28 mouse cellular contexts compared by ENCODE assay signal in genomic region chr14:60194606-60195005, GRCm38 (mm10). TPM values are rescaled to one million over a fixed set of nuclear protein-coding genes. Genes with fewer than 3 reads are reported as not detected.
DNase-seq lines count a peak whose midpoint lies in the region; ATAC-seq and TF ChIP-seq lines count a peak whose summit lies in the region.
"Had no signal": no experiment of that assay in that cellular context is flagged by ENCODE, and none has a peak within 500 bp of the region (broad histone marks: within the 10 kb centered on the region; RNA-seq: fewer than 3 reads in every experiment).

No protein-coding gene starts in this region.

- H3K27ac ChIP-seq in limb, embryonic 10.5 days, result no peak overlapping the region
- H3K27ac ChIP-seq in left cerebral cortex, adult 2 months, result no peak overlapping the region
- H3K27ac ChIP-seq: embryonic facial prominence, embryonic 13.5 days; embryonic facial prominence, embryonic 15.5 days; forebrain, embryonic 13.5 days; forebrain, embryonic 15.5 days had no signal

- TF ChIP-seq CTCF in left cerebral cortex, adult 2 months (IDR thresholded peaks at IDR 0.05), result no peak

- H3K9me3 ChIP-seq in limb, embryonic 10.5 days (replicated peaks), result no peaks in the 10 kb centered on the region
- H3K9me3 ChIP-seq: embryonic facial prominence, embryonic 13.5 days; embryonic facial prominence, embryonic 15.5 days; forebrain, embryonic 15.5 days had no signal

- DNase-seq in 416B (ENCODE audit: low read depth), result peak; percentile 47
- peak; percentile 80 for DNase-seq in MEL-GATA-1-ER (ENCODE audit: extremely low read depth, low read depth)
- DNase-seq in limb, embryonic 10.5 days (ENCODE audit: low spot score), result no peak
- no peak for DNase-seq in left cerebral cortex, adult 2 months (ENCODE audit: extremely low spot score in 1 of 2, low spot score in 2 of 2)
- DNase-seq in MN1 (ENCODE audit: low spot score), result no peak
- no peak for DNase-seq in right cerebral cortex, postnatal 4 days
- DNase-seq: adrenal gland, adult 8-10 months; adrenal gland, postnatal 14 days; adrenal gland, postnatal 36 days; cerebellum, adult 11-12 months; cerebellum, adult 2 months; cerebellum, adult 9-10 months; cerebellum, postnatal 10 days; embryo, embryonic 11 days; forebrain, postnatal 0 days had no signal

- H3K4me3 ChIP-seq in limb, embryonic 10.5 days, result no peak overlapping the region
- no peak overlapping the region for H3K4me3 ChIP-seq in left cerebral cortex, adult 2 months
- H3K4me3 ChIP-seq: embryonic facial prominence, embryonic 13.5 days; embryonic facial prominence, embryonic 15.5 days; forebrain, embryonic 13.5 days; forebrain, embryonic 15.5 days had no signal

- peak; percentile 48 for ATAC-seq in granulocyte monocyte progenitor cell, adult 5-6 weeks (replicated peaks; ENCODE audit: poor library complexity, severe bottlenecking)
- ATAC-seq in megakaryocyte, adult 5-6 weeks (ENCODE audit: poor library complexity, severe bottlenecking), result peak; percentile 57; the same call in 1 of the 2 replicates
- ATAC-seq: activated CD4-positive, CD25-positive, alpha-beta regulatory T cell, adult 4 months; forebrain, embryonic 13.5 days; forebrain, embryonic 15.5 days; forebrain, postnatal 0 days; Patski had no signal

- H3K27me3 ChIP-seq in limb, embryonic 10.5 days (ENCODE audit: low read depth, poor library complexity, severe bottlenecking), result no peaks in the 10 kb centered on the region
- H3K27me3 ChIP-seq: embryonic facial prominence, embryonic 13.5 days; embryonic facial prominence, embryonic 15.5 days; forebrain, embryonic 13.5 days; forebrain, embryonic 15.5 days had no signal

- no peaks in the 10 kb centered on the region for H3K4me1 ChIP-seq in limb, embryonic 10.5 days
- H3K4me1 ChIP-seq: embryonic facial prominence, embryonic 13.5 days; embryonic facial prominence, embryonic 15.5 days; forebrain, embryonic 13.5 days; forebrain, embryonic 15.5 days had no signal

- intact Hi-C loops in left cerebral cortex, adult 2 months (cut with DNase I), result no loop called here

- H3K36me3 ChIP-seq in limb, embryonic 10.5 days, result no peaks in the 10 kb centered on the region
- H3K36me3 ChIP-seq: embryonic facial prominence, embryonic 13.5 days; embryonic facial prominence, embryonic 15.5 days; forebrain, embryonic 15.5 days had no signal

- WGBS in limb, embryonic 10.5 days, result 75% methylated on average over 1 of the region's 1 CpGs

RNA-seq across cellular contexts. Expression of gene Atp8a2, which starts 2.4 kb away (rescaled TPM):
- total RNA-seq in granulocyte monocyte progenitor cell, adult 5-6 weeks (2014; fragmentation: Nextera tagmentation), result 0.21 and 1.3 TPM in 2 replicates
- total RNA-seq in granulocyte monocyte progenitor cell, adult 5-6 weeks (2017), result 0.56 and 1.3 TPM in 2 replicates
- total RNA-seq in megakaryocyte, adult 5-6 weeks (2015), result 0.20 and 0.41 TPM in 2 replicates
- 0.51 and 2.4 TPM in 2 replicates for total RNA-seq in megakaryocyte, adult 5-6 weeks (2017)
- polyA plus RNA-seq in limb, embryonic 10.5 days (2016; fragmentation: Nextera tagmentation; extraction: Ambion mirVana), result 0.64 and 2.8 TPM in 2 replicates
- total RNA-seq in left cerebral cortex, adult 2 months (2021), result 10 to 100 TPM; 72.2 to 76.0 TPM
- polyA plus RNA-seq: Patski had no signal

RNA-seq across cellular contexts. Expression of gene Nupl1, which starts 56.6 kb away (rescaled TPM):
- total RNA-seq in granulocyte monocyte progenitor cell, adult 5-6 weeks (2014; fragmentation: Nextera tagmentation), result not detected in 2 replicates
- total RNA-seq in granulocyte monocyte progenitor cell, adult 5-6 weeks (2017), result not detected in 2 replicates
- total RNA-seq in megakaryocyte, adult 5-6 weeks (2015), result not detected in 2 replicates
- not detected in 2 replicates for total RNA-seq in megakaryocyte, adult 5-6 weeks (2017)
- polyA plus RNA-seq in limb, embryonic 10.5 days (2016; fragmentation: Nextera tagmentation; extraction: Ambion mirVana), result not detected in 2 replicates
- not detected for total RNA-seq in left cerebral cortex, adult 2 months (2021)
- total RNA-seq: adrenal gland, adult 18-20 months; adrenal gland, postnatal 14 days; adrenal gland, postnatal 36 days; ES-E14; forebrain, postnatal 0 days had no signal
- polyA plus RNA-seq: C2C12; cerebellum, adult 2 months; embryonic facial prominence, embryonic 11.5 days; embryonic facial prominence, embryonic 13.5 days; embryonic facial prominence, embryonic 15.5 days; forebrain, embryonic 11.5 days; forebrain, postnatal 0 days; Patski had no signal

RNA-seq across cellular contexts. Expression of gene Gm49336, which starts 56.7 kb away (rescaled TPM):
- 65.9 and 67.1 TPM in 2 replicates for total RNA-seq in granulocyte monocyte progenitor cell, adult 5-6 weeks (2014; fragmentation: Nextera tagmentation)
- total RNA-seq in granulocyte monocyte progenitor cell, adult 5-6 weeks (2017), result 96.8 and 138 TPM in 2 replicates
- 51.1 and 55.8 TPM in 2 replicates for total RNA-seq in megakaryocyte, adult 5-6 weeks (2015)
- total RNA-seq in megakaryocyte, adult 5-6 weeks (2017), result 68.7 and 78.5 TPM in 2 replicates
- 53.6 and 60.0 TPM in 2 replicates for polyA plus RNA-seq in limb, embryonic 10.5 days (2016; fragmentation: Nextera tagmentation; extraction: Ambion mirVana)
- total RNA-seq in left cerebral cortex, adult 2 months (2021), result 10 to 100 TPM; 75.3 to 76.9 TPM

Comparison
In these comparisons a context has a peak if more than half of its experiments do, and no peak if none do; other contexts are left out.
1. DNase-seq: peak in 416B (single experiment) and MEL-GATA-1-ER (single experiment); none in limb, embryonic 10.5 days (single experiment), left cerebral cortex, adult 2 months (0 of 2), MN1 (single experiment) and right cerebral cortex, postnatal 4 days (single experiment).
2. RNA of gene Atp8a2, which starts 2.4 kb away (total RNA-seq): 72.2 to 76.0 TPM in left cerebral cortex, adult 2 months; 0.21 to 1.3 TPM in granulocyte monocyte progenitor cell, adult 5-6 weeks and 0.20 to 2.4 TPM in megakaryocyte, adult 5-6 weeks; every median in the first group is over 10 times any median in the second.